Mouse (Mus musculus) liver, embryonic 12.5 days (tissue): Measurements from ENCODE around the gene Tlr5. TPM values are rescaled to one million over a fixed set of nuclear protein-coding genes. Genes with fewer than 3 reads are reported as not detected.

Source experiments
- ATAC-seq: fragments of 200-750 bp; cut with Nextera tagmentation; 2 replicates; pipeline ENCODE4 v1.8.0; 2017; ENCODE audit warnings: moderate number of reproducible peaks, mild to moderate bottlenecking, moderate library complexity
- H3K27ac ChIP-seq: fragments of 300-500 bp; sonication (generic); 2 replicates; pipeline ENCODE4 v1.5.1; 2016; ENCODE audit warnings: mild to moderate bottlenecking
- H3K27me3 ChIP-seq: fragments of 300-500 bp; sonication (generic); replicated peaks from 2 replicates; pipeline ENCODE4 v1.6.1; 2016; ENCODE audit warnings: mild to moderate bottlenecking, moderate library complexity
- H3K36me3 ChIP-seq: fragments of 300-500 bp; sonication (generic); 2 replicates; pipeline ENCODE4 v1.6.1; 2016; ENCODE audit warnings: mild to moderate bottlenecking, moderate library complexity
- H3K4me1 ChIP-seq: fragments of 300-500 bp; sonication (generic); 2 replicates; pipeline ENCODE4 v1.6.1; 2016
- H3K4me2 ChIP-seq: fragments of 300-500 bp; sonication (generic); 2 replicates; pipeline ENCODE4 v1.6.1; 2016; ENCODE audit warnings: mild to moderate bottlenecking, moderate library complexity
- H3K4me3 ChIP-seq: fragments of 300-500 bp; sonication (generic); 2 replicates; pipeline ENCODE4 v1.5.1; 2016; ENCODE audit warnings: mild to moderate bottlenecking, moderate library complexity
- H3K9ac ChIP-seq: fragments of 300-500 bp; sonication (generic); 2 replicates; pipeline ENCODE4 v1.6.1; 2016; ENCODE audit warnings: mild to moderate bottlenecking, moderate library complexity
- H3K9me3 ChIP-seq: fragments of 300-500 bp; sonication (generic); replicated peaks from 2 replicates; pipeline ENCODE4 v1.6.1; 2016; ENCODE audit warnings: mild to moderate bottlenecking, moderate library complexity
- WGBS: fragments of 180-500 bp; shearing (Covaris S2); methylation state at CpG from one replicate; pipeline ENCODE4 v1.1.7; 2016; ENCODE audit not compliant: insufficient replicate concordance; 5-methylcytosine and 5-hydroxymethylcytosine counted together
- polyA plus RNA-seq: library from polyadenylated mRNA; unstranded; fragments of >200 nt; fragmentation: Nextera tagmentation; extraction: Ambion mirVana; gene quantifications from 2 replicates; pipeline ENCODE4 v1.2.1, GENCODE M21; 2016

Gene Tlr5
- polyA plus RNA-seq, 1 experiment from 2014 or later = 0.60 TPM

DNA sequence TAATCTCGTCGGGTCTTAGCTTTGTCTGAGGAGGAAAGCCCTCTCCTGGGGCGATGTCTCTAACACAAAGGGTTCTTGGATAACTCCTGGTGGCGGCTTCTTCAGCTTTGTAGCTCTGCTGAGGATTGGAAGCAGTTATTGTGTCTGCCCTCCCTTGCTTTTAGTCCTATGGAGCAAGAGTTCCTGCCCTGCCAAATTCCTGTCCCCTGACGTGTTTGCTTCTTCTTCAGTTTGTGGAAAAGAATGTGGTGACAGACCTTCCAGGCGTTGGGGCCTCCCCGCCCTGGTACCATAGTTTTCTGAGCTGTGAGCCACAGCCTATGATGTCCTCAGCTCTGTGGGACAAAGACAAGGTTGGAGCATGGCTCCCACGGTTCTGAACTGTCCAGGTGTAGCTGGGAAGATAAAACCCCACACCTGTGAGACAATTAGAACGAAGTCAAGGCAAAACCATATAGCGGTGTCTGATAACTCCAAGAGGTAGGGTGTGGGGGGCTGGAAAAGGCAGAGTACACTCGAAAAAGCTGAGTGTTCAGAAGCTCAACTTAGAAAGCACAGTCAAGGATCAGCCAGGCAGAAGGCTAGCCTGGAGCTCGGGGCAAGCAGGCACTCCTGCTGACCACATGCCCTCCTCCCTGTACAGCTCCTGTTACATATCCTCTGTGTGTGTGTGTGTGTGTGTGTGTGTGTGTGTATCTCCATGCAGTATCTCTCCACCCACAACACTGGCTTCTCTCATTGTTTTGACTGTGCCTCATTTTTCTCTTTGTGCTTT is 1.8 kb downstream of the Tlr5 start:
- peaks cover 36% of the 10 kb centered on the region for H3K4me1 ChIP-seq
- no peak overlapping the region for H3K9ac ChIP-seq
- WGBS = 57% methylated on average over 12 of the region's 12 CpGs
- H3K9me3 ChIP-seq = no peaks in the 10 kb centered on the region
- peak overlapping the region; percentile 24; the same call in 1 of the 2 replicates for H3K27ac ChIP-seq
- H3K36me3 ChIP-seq = no peaks in the 10 kb centered on the region
- H3K4me3 ChIP-seq = no peak overlapping the region
- H3K27me3 ChIP-seq = peaks cover 67% of the 10 kb centered on the region
- no peak overlapping the region for H3K4me2 ChIP-seq
- ATAC-seq = no peak

DNA sequence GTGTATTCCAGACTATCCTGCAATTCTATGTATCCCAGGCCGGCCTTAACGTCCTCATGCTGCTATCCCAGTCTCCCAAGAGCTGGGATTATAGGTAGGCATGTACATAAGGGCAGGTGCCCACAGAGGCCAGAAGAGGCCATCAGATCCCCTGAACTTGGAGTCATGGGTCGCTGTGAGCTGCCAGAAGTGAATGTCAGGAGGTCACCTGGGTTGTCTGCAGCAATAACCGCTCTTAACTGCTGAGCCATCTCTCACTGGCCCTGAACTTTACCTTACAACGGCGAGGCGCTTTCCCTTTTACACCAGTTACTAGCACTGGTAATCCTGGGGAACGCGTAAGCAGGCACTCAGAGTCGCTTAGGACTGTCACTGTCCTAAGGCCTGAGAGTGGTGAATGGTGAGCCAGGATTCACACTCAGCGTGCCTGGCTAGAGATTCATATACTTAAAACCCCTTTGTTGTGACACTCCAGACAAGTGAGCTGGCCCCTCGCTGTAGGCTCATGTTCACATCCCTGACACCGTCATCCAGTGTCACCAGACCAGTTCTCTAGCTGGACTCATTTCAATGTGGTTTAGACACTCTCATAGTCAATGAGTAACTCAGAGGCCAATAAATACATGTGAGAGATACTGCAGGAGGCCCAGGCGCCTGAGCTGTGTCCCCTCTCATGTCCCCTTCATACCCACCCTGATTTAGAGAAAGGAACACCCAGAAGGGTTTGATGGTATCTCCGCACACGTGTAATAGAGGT is 2.6 kb downstream of the Tlr5 start:
- H3K4me1 ChIP-seq = peaks cover 36% of the 10 kb centered on the region
- peaks cover 69% of the 10 kb centered on the region for H3K27me3 ChIP-seq
- WGBS = 71% methylated on average over 16 of the region's 16 CpGs
- 0 out of 2 replicates have a peak, but pooled peaks have one; percentile 20 for ATAC-seq
- H3K27ac ChIP-seq = peak overlapping the region; percentile 24; the same call in 1 of the 2 replicates
- no peaks in the 10 kb centered on the region for H3K9me3 ChIP-seq
- no peak overlapping the region for H3K4me2 ChIP-seq
- H3K36me3 ChIP-seq = no peaks in the 10 kb centered on the region
- no peak overlapping the region for H3K4me3 ChIP-seq
- H3K9ac ChIP-seq = no peak overlapping the region

DNA sequence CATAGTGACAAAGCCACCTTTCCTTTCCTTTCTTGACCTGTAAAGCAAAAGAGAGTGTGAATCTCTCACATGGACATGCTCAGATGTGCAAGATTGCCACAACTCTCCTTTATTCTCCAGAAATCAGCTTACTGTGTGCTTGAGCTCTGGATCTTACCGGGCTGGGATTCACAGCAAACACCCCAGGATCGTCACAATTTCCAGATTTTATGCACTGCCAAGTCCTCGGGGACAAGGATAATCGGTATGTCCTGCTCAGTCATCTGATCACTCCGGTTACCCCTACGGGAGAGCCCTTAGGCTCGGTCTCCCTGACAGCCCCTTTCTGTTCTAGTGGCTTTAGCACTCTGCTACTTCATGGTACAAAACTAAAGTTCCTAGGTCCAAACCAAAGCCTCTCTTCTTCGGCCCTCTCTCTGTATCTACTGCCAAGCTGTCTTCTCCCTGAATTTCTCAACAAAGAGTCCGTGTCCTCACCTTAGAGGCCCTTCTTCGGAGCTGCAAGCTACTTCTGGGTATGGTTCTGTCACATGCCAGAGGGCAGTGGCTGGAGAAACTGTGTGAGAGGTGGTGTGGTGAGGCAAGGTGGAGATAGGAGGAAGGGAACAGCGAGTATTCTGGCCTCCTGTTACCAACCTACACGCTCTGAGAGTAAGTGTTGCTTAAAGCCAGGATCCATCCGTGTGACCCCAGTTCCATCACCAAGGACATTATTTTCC is 3.4 kb downstream of the Tlr5 start:
- 69% methylated on average over 13 of the region's 13 CpGs for WGBS
- Histone ChIP-seq H3K9me3 (no peaks in the 10 kb centered on the region), H3K4me1 (peaks cover 36% of the 10 kb centered on the region), H3K27me3 (peaks cover 67% of the 10 kb centered on the region), H3K4me2 (no peak overlapping the region), H3K9ac (no peak overlapping the region), H3K36me3 (no peaks in the 10 kb centered on the region), H3K27ac (no peak overlapping the region), H3K4me3 (no peak overlapping the region)
- no peak for ATAC-seq

DNA sequence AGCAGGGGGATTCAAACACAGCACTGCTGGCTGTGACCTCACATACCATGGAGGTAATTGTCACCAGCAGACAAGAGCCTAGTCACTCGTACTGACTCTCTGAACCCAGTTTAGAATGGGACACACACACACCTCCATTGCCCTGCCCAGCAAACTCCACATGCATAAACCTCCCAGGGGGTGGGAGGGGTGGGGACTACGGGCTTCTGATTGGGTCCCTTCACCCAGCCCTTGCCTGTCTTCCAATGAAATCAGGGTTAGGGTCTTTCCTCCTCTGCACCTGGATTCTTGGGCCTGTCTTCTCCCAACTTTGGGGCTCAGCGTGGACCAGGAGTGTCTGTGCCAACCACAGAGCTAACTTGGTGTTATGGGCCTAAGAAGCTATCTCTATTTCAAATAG is 4.2 kb downstream of the Tlr5 start:
- Histone ChIP-seq H3K9ac (no peak overlapping the region), H3K9me3 (no peaks in the 10 kb centered on the region), H3K4me3 (no peak overlapping the region), H3K27ac (no peak overlapping the region), H3K4me2 (peak overlapping the region; percentile 71), H3K36me3 (no peaks in the 10 kb centered on the region), H3K4me1 (peaks cover 28% of the 10 kb centered on the region), H3K27me3 (peaks cover 60% of the 10 kb centered on the region)
- 45% methylated on average over 3 of the region's 3 CpGs for WGBS
- ATAC-seq = no peak

DNA sequence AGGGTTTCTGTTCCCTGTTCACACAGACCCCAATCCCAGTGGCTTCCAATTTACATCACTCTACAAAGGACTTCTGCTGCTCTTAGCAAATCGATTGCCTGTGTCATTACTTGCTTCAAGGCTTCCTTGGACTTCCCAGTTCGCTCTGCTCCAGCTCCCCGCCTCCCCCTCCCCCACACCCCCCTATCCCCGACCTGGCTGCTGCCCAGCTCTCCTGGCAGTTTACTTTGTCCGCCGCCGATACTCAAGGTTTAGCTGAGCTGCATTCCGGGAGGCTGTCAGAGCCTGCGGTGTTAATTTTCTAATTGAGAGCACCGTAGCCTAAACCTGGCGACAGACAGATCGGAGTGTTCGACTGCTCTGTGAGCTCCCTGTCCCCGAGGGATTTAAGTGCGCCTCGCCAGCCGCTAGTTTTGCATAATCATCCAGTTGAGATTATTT is 4.7 kb downstream of the Tlr5 start:
- peaks cover 56% of the 10 kb centered on the region for H3K27me3 ChIP-seq
- no peak overlapping the region for H3K9ac ChIP-seq
- H3K36me3 ChIP-seq = no peaks in the 10 kb centered on the region
- ATAC-seq = no peak
- WGBS = 6% methylated on average over 17 of the region's 17 CpGs
- H3K9me3 ChIP-seq = no peaks in the 10 kb centered on the region
- no peak overlapping the region for H3K27ac ChIP-seq
- H3K4me1 ChIP-seq = peaks cover 24% of the 10 kb centered on the region
- peak overlapping the region; percentile 49 for H3K4me3 ChIP-seq
- peak overlapping the region; percentile 71 for H3K4me2 ChIP-seq

DNA sequence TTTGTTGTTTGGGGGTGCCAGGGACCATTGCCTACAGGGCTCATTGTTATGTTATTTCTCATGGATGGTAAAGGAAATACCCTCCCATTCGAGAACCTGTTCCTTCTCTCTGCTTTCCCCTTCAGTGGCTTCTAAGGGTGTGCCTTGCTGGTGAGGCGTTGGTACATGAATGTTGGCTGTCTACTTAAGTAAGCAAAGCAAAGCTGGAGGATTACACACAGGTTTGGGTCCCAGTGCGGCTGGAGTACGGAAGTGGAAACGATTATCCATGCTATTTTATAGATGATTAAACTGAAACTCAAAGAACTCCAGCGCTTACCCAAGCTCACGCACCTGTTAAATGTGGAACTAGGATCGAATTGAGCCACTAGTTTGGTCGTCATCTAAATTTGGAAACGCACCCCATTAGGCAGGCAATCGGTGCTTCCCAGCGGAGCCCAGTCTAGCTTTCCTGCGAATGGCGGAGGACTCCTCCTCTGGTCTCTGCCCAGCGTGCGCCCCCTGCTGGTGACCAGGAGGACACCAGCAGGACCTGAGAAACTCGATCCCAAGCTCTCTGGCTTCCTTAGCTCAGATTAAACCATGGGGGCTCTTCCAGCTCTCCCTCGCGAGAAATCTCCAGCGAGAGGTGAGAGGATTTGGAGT is 5.3 kb downstream of the Tlr5 start:
- Histone ChIP-seq H3K36me3 (no peaks in the 10 kb centered on the region), H3K4me1 (0 out of 2 replicates have a peak, but pooled peaks cover 17% of the 10 kb centered on the region), H3K27me3 (peaks cover 50% of the 10 kb centered on the region), H3K4me3 (peak overlapping the region; percentile 49), H3K9me3 (no peaks in the 10 kb centered on the region), H3K27ac (no peak overlapping the region), H3K9ac (peak overlapping the region; percentile 41; the same call in 1 of the 2 replicates), H3K4me2 (peak overlapping the region; percentile 71)
- ATAC-seq = peak; percentile 53; the same call in 1 of the 2 replicates
- WGBS = under 1% methylated on average over 20 of the region's 20 CpGs

DNA sequence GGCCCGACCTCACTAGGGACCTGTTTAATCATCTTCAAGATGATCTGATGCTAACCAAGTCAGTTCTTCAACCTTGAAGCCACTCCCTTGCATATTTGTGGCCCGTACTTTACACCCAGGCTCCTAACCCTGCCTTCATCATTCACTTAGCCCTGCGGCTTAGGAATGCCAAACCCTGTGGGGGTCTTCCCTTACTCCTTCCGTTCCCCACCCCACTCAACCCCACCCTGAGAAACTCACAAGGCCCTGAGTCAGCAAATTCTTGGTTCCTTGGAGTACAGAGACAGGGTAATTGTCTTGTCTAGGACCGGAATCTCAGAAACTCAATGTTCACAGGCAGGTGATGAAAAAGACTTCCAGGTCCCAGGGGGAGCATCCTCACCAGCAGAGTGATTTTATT is 6.5 kb downstream of the Tlr5 start:
- H3K27me3 ChIP-seq = peaks cover 41% of the 10 kb centered on the region
- no peaks in the 10 kb centered on the region for H3K9me3 ChIP-seq
- ATAC-seq = no peak
- H3K4me2 ChIP-seq = no peak overlapping the region
- no peak overlapping the region for H3K27ac ChIP-seq
- WGBS = 51% methylated on average over 5 of the region's 5 CpGs
- no peak overlapping the region for H3K9ac ChIP-seq
- no peaks in the 10 kb centered on the region for H3K36me3 ChIP-seq
- H3K4me1 ChIP-seq = 0 out of 2 replicates have a peak, but pooled peaks cover 11% of the 10 kb centered on the region
- H3K4me3 ChIP-seq = no peak overlapping the region

DNA sequence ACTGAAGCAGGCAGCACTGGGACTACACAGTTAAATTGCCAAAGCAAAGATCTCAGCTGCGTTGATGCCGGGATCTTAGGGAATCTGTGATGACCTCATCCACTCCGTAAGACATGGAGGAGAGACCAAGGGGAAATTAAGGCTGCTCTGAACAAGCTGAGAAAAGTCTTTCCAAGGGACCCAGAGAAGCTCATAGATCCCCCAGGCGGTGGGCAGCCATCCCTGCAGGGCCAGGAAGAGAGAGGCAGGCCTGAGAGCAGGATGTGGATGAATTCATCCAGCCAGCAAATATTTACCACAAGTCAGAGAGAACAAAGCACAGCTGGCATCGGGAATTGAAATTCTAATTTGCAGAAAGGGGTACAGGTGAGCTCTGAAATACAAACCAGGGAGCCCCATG is 8.7 kb downstream of the Tlr5 start:
- no peak for ATAC-seq
- Histone ChIP-seq H3K36me3 (no peaks in the 10 kb centered on the region), H3K27me3 (peaks cover 22% of the 10 kb centered on the region), H3K4me1 (0 out of 2 replicates have a peak, but pooled peaks cover 11% of the 10 kb centered on the region), H3K4me2 (no peak overlapping the region), H3K27ac (no peak overlapping the region), H3K9me3 (no peaks in the 10 kb centered on the region), H3K9ac (no peak overlapping the region), H3K4me3 (no peak overlapping the region)
- WGBS = 58% methylated on average over 5 of the region's 5 CpGs

DNA sequence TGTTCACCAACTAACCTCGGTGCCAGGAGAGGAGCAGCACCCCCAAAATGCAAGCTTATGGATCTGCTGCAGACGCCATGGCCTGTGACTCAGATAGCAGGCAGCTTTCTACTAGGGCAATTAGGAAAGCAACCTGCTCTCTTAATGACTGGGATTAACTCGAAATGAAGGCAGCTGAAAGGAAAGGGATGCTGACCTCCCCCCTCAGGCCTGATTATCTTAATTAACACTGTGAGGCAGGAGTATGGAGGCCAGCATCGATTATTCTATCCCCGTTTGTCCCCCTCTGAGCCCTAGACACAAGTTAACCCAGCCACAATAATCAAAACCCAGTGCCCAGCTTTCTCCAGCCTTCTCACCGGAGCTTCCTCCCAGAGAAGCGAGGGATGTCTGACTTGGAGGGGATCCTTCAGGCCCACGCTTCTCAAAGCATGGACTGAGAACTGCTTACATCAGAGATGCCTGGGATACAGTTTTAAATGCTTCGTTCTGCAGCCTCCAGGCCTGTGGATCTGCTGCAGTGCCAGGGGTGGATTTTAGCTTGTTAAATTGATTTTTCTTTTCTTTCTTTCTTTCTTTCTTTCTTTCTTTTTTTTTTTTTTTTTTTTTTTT is 10.4 kb downstream of the Tlr5 start:
- no peak for ATAC-seq
- no peak overlapping the region for H3K4me2 ChIP-seq
- no peak overlapping the region for H3K9ac ChIP-seq
- H3K27me3 ChIP-seq = 0 out of 2 replicates have a peak, but pooled peaks cover 14% of the 10 kb centered on the region
- H3K4me3 ChIP-seq = no peak overlapping the region
- H3K27ac ChIP-seq = no peak overlapping the region
- 60% methylated on average over 9 of the region's 9 CpGs for WGBS
- H3K4me1 ChIP-seq = no peaks in the 10 kb centered on the region
- no peaks in the 10 kb centered on the region for H3K9me3 ChIP-seq
- no peaks in the 10 kb centered on the region for H3K36me3 ChIP-seq

DNA sequence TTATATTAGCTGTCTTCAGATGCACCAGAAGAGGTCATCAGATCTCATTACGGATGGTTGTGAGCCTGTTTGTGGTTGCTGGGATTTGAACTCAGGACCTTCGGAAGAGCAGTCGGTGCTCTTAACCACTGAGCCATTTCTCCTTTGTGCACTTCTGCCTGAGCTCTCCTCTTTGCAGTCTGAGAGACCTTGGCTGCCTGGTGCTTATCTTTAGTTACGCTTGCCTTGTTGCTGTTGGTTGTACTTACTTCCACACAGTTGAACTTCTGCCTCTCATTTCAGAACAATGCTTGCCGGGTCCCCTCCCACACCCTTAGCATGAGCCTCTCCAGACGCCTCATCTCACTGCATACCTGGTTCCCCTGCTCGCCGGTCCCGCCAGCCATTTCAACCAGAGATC is 14.1 kb downstream of the Tlr5 start:
- H3K9me3 ChIP-seq = no peaks in the 10 kb centered on the region
- H3K4me1 ChIP-seq = no peaks in the 10 kb centered on the region
- no peaks in the 10 kb centered on the region for H3K36me3 ChIP-seq
- no peak overlapping the region for H3K9ac ChIP-seq
- H3K4me2 ChIP-seq = no peak overlapping the region
- H3K27ac ChIP-seq = no peak overlapping the region
- WGBS = 76% methylated on average over 9 of the region's 9 CpGs
- no peaks in the 10 kb centered on the region for H3K27me3 ChIP-seq
- no peak overlapping the region for H3K4me3 ChIP-seq
- no peak for ATAC-seq

DNA sequence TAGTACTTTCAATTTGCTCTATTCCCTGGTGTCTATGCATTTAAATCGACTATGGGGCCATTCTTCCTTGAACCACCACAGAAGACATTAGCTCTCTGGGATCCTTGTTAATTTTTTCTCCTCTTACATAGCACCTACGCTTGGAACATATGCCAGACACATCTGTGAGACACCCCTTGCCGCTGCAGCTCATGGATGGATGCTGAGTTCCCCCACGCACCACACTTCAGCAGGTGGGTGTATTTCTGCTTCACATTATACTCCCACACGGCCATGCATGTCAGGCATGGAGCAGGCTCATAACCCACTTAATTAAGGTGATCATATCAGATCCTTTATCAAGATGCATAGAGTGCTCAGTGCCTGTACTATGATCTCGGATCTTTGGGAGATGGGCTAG is 17.7 kb downstream of the Tlr5 start:
- Histone ChIP-seq H3K4me2 (no peak overlapping the region), H3K9me3 (no peaks in the 10 kb centered on the region), H3K4me1 (no peaks in the 10 kb centered on the region), H3K4me3 (no peak overlapping the region), H3K36me3 (no peaks in the 10 kb centered on the region), H3K9ac (no peak overlapping the region), H3K27me3 (no peaks in the 10 kb centered on the region), H3K27ac (no peak overlapping the region)
- 75% methylated on average over 6 of the region's 6 CpGs for WGBS
- ATAC-seq = no peak
